Mouse (Mus musculus) embryonic facial prominence, embryonic 12.5 days (tissue): Measurements from ENCODE around the gene Selenon. TPM values are rescaled to one million over a fixed set of nuclear protein-coding genes. Genes with fewer than 3 reads are reported as not detected.

ENCODE experiments used
- ATAC-seq: fragments of 200-750 bp; cut with Nextera tagmentation; 2 replicates; pipeline ENCODE4 v1.8.0; 2017; ENCODE audit not compliant: insufficient number of reproducible peaks, insufficient read depth, low FRiP score, low TSS enrichment
- H3K27ac ChIP-seq: fragments of 300-500 bp; sonication (generic); 2 replicates; pipeline ENCODE4 v1.5.1; 2016; ENCODE audit warnings: mild to moderate bottlenecking
- H3K27me3 ChIP-seq: fragments of 300-500 bp; sonication (generic); 2 replicates; pipeline ENCODE4 v1.6.1; 2016; ENCODE audit warnings: mild to moderate bottlenecking, moderate library complexity
- H3K36me3 ChIP-seq: fragments of 300-500 bp; sonication (generic); 2 replicates; pipeline ENCODE4 v1.6.1; 2016; ENCODE audit warnings: mild to moderate bottlenecking
- H3K4me1 ChIP-seq: fragments of 300-500 bp; sonication (generic); 2 replicates; pipeline ENCODE4 v1.6.1; 2016
- H3K4me2 ChIP-seq: fragments of 300-500 bp; sonication (generic); replicated peaks from 2 replicates; pipeline ENCODE4 v1.6.1; 2016; ENCODE audit warnings: mild to moderate bottlenecking, moderate library complexity
- H3K4me3 ChIP-seq: fragments of 300-500 bp; sonication (generic); 2 replicates; pipeline ENCODE4 v1.5.1; 2016; ENCODE audit warnings: mild to moderate bottlenecking
- H3K9ac ChIP-seq: fragments of 300-500 bp; sonication (generic); 2 replicates; pipeline ENCODE4 v1.6.1; 2016; ENCODE audit warnings: mild to moderate bottlenecking, moderate library complexity
- H3K9me3 ChIP-seq: fragments of 300-500 bp; sonication (generic); 2 replicates; pipeline ENCODE4 v1.6.1; 2016; ENCODE audit warnings: mild to moderate bottlenecking, moderate library complexity
- WGBS: fragments of 180-500 bp; shearing (Covaris S2); methylation state at CpG from one replicate; pipeline ENCODE4 v1.1.7; 2016; 5-methylcytosine and 5-hydroxymethylcytosine counted together
- polyA plus RNA-seq: library from polyadenylated mRNA; unstranded; fragments of >200 nt; fragmentation: Nextera tagmentation; extraction: Ambion mirVana; gene quantifications from 2 replicates; pipeline ENCODE4 v1.2.1, GENCODE M21; 2016

Gene Selenon
- 27.3 and 49.1 TPM in 2 replicates for polyA plus RNA-seq

DNA sequence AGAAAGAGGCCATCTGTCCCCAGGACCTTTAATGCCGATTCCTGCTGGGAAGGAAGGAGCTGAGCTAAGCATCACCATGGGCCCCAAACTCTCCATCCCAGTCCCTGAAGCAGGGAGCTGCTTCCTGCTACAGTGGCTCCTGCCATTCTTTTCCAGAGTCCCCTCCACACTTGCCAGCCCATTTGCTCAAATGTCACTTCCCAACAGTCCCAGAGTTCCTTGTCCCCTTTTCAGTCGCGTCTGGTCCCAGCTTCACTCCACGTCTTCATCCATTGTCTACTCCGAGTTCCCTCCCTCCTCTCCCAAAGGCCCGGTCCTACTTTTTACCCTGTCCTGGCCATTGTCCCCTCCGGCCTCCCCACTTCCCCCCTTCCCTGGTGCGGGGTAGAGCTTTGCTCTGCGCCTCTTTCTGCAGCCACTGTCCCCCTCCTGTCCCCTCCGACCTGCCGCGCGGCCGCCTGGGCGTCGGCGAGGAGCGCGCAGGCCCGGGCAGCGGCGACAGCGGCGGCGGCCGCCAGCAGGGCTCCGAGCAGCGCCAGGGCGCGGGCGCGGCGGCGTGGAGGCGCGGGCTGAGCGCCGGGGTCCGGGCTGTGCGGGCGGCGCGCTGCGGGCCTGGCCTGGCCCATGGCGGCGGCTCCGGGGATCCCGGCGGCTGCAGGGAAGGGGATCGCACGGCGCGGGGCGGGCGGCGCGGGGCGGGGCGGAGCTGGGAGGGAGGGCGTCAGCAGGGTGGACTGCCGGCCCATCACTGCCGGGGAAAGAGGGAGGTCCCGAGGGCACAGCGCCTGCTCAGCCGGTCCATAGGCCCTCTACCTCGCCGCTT, at the start of gene Selenon:
Gene Selenon, minus strand, starts transcription at position 673 of the 823 bp plus-strand sequence.
- peak within 1 kb of the TSS; percentile 63 for H3K4me2 ChIP-seq
- peaks cover 33% of the 10 kb centered on the region for H3K36me3 ChIP-seq
- peak; percentile 61; the same call in 1 of the 2 replicates for ATAC-seq
- H3K4me1 ChIP-seq = peaks cover 14% of the 10 kb centered on the region
- H3K27me3 ChIP-seq = no peaks in the 10 kb centered on the region
- H3K9ac ChIP-seq = peak within 1 kb of the TSS; percentile 91
- H3K27ac ChIP-seq = peak within 1 kb of the TSS; percentile 85
- under 1% methylated on average over 46 of the region's 67 CpGs for WGBS
- H3K4me3 ChIP-seq = peak within 1 kb of the TSS; percentile 76
- peaks cover 8% of the 10 kb centered on the region; the same call in 1 of the 2 replicates for H3K9me3 ChIP-seq

DNA sequence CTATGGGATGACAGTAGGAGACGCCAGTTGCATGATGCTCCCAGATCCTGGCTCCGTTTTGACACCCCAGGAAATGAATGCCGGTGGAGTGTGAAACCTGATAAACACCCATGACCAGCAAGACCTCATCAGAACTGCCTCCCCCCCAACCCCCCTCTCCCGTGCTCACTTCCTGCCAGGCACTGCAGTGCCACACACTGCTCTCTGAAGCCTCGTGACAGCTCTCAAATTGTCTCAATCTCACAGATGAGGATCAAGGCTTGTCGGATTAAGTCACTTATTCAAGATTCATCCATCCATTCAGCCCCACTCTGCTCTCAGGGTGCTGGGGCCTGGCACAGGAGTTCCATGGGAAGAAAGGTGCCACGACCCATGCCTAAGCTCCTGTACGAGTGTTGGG, 49.4 kb upstream of the Selenon start:
- Histone ChIP-seq H3K9me3 (no peaks in the 10 kb centered on the region), H3K4me1 (peaks cover 36% of the 10 kb centered on the region), H3K4me2 (no peak overlapping the region), H3K27me3 (0 out of 2 replicates have a peak, but pooled peaks cover under 1% of the 10 kb centered on the region), H3K36me3 (no peaks in the 10 kb centered on the region), H3K4me3 (no peak overlapping the region), H3K27ac (no peak overlapping the region), H3K9ac (no peak overlapping the region)
- no peak for ATAC-seq
- 29% methylated on average over 8 of the region's 8 CpGs for WGBS

DNA sequence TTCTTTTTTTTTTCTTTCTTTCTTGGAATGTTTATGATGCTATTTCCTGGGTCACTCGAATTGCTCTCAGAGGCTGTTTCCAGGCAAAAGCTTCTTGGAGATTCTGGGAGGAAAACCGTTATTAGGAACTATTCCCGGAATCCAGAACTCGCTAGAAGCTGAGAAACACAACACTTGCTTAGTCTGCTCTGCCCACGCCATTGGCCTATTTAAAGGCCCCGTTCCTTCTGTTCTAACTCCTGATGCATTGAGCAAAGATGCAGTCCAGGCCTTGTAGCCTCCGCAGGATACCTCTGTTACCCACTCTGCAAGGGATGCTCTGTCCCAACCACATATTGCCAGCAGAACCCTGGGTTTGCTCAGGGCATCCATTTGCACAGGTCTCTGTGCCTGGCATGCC, 48.8 kb upstream of the Selenon start:
- no peak overlapping the region for H3K4me2 ChIP-seq
- ATAC-seq = no peak
- no peak overlapping the region for H3K9ac ChIP-seq
- no peaks in the 10 kb centered on the region for H3K9me3 ChIP-seq
- H3K27ac ChIP-seq = no peak overlapping the region
- H3K27me3 ChIP-seq = no peaks in the 10 kb centered on the region
- H3K4me3 ChIP-seq = no peak overlapping the region
- peaks cover 36% of the 10 kb centered on the region for H3K4me1 ChIP-seq
- 61% methylated on average over 7 of the region's 7 CpGs for WGBS
- H3K36me3 ChIP-seq = no peaks in the 10 kb centered on the region

DNA sequence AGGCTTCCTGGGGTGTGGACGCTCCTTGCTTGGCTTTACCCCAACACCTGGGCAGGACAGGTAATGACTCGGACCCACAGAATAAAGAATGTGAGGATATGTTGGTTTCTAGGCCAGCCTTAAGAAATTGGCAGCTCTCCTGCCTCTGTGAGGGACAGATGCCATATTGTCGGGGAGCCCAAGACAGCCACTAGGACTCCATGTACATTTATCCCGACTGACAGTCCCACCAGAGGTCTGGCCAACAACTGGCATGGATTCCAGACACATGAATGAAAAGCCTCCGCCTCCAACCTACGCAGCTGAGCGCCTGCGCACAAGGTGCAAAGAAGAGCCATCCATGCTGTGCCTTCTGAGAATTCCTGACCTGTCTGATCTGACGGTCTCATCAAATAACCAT, 48.1 kb upstream of the Selenon start:
- Histone ChIP-seq H3K27ac (no peak overlapping the region), H3K9ac (no peak overlapping the region), H3K4me2 (no peak overlapping the region), H3K4me1 (peaks cover 36% of the 10 kb centered on the region), H3K4me3 (no peak overlapping the region), H3K36me3 (no peaks in the 10 kb centered on the region), H3K27me3 (no peaks in the 10 kb centered on the region), H3K9me3 (no peaks in the 10 kb centered on the region)
- WGBS = 89% methylated on average over 9 of the region's 9 CpGs
- no peak for ATAC-seq

DNA sequence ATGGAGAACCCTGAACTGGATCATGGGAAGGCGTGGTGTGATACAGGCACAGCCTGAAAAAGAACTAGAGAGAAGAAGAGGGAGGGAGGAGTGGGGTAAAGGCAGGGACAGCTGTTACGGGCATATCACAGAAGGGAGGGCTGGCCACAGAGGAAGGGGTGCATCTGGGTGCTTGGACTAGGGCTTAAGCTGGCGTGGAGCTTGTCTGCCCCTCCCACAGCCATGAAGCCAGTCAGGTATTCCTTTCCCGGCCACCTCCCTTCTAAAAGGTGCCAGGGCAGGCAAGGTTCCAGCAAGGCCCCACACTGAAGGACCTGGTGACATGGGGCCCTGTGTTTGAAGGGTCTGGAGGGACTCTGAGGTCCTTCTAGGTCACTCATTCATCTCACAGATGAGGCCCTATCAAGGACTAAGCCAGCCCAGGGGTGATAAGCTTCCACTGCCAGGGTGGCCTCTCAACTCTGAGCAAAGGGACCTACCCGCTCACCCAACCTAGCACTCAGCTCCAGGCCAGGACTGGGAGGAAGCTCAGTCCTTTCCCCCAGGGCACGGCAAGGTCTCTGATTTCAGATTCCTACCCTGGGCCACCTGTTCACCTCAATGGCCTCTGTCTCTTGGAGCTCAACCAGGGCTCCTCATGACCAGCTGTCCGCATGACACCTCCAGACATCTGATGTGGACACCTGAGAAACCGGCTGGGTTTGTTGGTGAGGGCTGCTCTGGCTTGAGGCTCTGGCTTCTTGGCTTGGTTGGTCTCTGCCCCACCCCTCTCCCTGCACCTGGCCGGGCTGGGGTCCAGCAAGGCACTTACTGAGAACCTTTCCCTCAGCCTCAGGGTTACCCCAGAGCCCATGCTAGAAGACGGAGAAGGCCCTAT, 45.1 kb upstream of the Selenon start:
- no peak for ATAC-seq
- H3K4me1 ChIP-seq = peaks cover 9% of the 10 kb centered on the region
- H3K27ac ChIP-seq = no peak overlapping the region
- no peak overlapping the region for H3K4me2 ChIP-seq
- H3K4me3 ChIP-seq = no peak overlapping the region
- H3K9me3 ChIP-seq = no peaks in the 10 kb centered on the region
- 74% methylated on average over 10 of the region's 10 CpGs for WGBS
- H3K27me3 ChIP-seq = no peaks in the 10 kb centered on the region
- H3K36me3 ChIP-seq = no peaks in the 10 kb centered on the region
- no peak overlapping the region for H3K9ac ChIP-seq

DNA sequence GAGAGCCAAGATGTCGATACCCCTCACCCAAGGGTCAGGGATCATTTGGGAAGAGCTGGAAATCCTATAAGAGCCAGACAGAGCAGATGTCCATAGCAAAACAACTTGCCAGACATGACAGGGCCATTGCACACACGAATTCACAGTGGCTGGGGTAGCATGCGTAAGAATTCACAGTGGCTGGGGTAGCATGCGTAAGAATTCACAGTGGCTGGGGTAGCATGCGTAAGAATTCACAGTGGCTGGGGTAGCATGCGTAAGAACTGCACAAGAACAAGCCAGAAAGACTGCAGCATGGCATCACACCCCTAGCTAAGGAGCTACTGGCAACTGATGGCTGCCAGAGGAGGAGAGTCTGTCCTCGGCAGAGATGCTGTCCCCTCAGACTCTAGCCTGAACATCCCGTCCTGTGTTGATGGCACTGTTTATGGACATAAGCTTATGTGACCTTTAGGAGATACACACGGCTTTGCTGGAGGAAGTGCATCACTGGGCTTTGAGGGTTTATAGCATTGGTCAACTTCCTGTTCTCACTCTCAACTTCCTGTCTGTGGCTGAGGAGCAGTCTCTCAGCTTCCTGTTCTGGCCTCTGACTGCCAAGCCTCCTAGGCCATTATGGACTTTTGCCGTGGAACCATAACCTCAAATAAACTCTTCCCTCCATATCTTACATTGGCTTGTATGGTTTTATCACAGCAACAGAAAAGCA, 42.9 kb upstream of the Selenon start:
- 89% methylated on average over 10 of the region's 10 CpGs for WGBS
- no peak overlapping the region for H3K9ac ChIP-seq
- H3K27me3 ChIP-seq = no peaks in the 10 kb centered on the region
- H3K4me2 ChIP-seq = no peak overlapping the region
- H3K4me1 ChIP-seq = 0 out of 2 replicates have a peak, but pooled peaks cover 3% of the 10 kb centered on the region
- H3K4me3 ChIP-seq = no peak overlapping the region
- H3K27ac ChIP-seq = no peak overlapping the region
- H3K36me3 ChIP-seq = no peaks in the 10 kb centered on the region
- no peak for ATAC-seq
- H3K9me3 ChIP-seq = no peaks in the 10 kb centered on the region

DNA sequence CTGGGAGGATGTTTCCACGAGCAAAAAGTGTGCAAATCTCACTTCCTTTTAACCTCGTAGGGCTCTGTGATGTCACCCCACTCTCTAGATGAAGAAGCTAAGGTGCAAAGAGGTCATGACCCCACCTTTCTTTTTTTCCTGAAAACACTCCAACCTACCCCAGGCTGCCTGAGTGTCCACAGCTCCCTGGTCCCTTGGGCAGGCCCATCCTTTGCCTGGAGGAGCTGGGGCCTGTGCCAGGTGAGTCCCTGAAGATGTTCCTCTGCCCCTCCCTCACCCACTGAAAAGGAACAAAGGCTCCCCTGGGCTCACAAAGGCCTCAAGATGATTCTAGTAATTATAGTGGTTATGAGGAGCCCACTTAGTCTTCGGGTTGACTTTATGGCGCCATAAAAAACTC, 40.5 kb upstream of the Selenon start:
- no peak for ATAC-seq
- Histone ChIP-seq H3K36me3 (no peaks in the 10 kb centered on the region), H3K27me3 (no peaks in the 10 kb centered on the region), H3K9ac (no peak overlapping the region), H3K27ac (no peak overlapping the region), H3K4me1 (0 out of 2 replicates have a peak, but pooled peaks cover 3% of the 10 kb centered on the region), H3K4me3 (no peak overlapping the region), H3K4me2 (no peak overlapping the region), H3K9me3 (no peaks in the 10 kb centered on the region)
- 71% methylated on average over 4 of the region's 4 CpGs for WGBS

DNA sequence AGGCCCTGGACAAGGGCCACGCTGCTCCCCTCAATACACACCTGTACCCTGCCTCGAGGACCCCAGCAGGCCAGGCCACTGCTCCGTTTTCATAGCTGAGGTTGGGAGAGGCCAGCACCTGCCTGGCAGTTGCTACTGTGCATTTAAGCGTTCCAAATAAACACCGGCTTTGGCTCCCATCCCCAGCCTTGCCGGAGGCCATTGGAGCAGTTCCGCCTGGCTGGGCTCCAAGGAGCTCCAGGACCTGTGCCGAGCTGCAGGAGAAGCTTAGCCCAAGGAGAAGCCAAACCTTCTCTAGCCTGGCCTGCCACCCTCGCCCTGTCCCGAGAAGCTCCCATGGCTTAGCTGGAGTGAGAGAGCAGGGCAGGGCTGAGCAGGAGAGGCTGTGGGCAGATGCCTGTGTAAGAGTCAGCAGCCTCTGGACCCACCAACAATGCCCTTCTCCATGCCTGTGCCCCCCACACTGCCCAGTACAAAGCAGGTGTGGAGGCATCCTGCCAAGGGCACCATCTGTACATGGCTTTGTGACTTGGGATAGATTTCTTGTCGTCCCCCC, 39.6 kb upstream of the Selenon start:
- ATAC-seq = peak; percentile 22; the same call in 1 of the 2 replicates
- no peak overlapping the region for H3K27ac ChIP-seq
- WGBS = 49% methylated on average over 11 of the region's 11 CpGs
- H3K9ac ChIP-seq = no peak overlapping the region
- H3K4me2 ChIP-seq = no peak overlapping the region
- no peaks in the 10 kb centered on the region for H3K27me3 ChIP-seq
- H3K4me3 ChIP-seq = no peak overlapping the region
- H3K4me1 ChIP-seq = 0 out of 2 replicates have a peak, but pooled peaks cover 3% of the 10 kb centered on the region
- no peaks in the 10 kb centered on the region for H3K9me3 ChIP-seq
- no peaks in the 10 kb centered on the region for H3K36me3 ChIP-seq

DNA sequence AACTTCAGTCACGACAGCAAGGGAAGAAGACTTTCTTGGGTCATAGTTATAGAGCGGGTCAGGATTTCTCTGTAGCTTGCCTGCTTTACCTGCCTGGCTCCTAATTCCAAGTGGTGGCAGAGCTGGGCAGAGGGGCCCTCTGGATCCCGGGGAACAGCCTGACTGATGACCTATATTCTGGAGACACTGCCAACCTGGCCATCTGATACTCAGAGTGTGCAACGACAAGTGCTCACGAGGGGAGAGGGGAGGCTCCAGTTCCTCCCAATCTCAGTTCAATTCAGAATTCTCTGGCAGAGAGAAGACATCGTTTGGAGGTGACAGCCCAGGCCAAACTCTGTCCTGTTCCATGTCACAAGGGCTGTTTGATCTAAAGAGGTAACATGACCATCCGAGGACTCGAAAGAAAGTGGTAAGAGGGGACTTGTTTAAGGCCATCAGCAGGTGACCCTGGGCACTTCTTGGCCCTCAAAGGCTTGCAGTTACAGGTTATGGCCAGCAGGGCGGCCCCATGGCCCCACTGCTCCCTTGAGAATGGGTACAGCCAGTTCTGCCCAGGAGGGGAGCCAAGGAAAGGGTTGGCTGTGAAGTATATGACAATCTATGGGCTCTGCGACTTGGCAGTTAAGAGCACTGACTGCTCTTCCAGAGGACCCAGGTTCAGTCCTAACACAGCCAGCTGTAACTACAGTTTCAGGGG, 38.4 kb upstream of the Selenon start:
- ATAC-seq = no peak
- Histone ChIP-seq H3K9me3 (no peaks in the 10 kb centered on the region), H3K9ac (no peak overlapping the region), H3K27ac (no peak overlapping the region), H3K27me3 (no peaks in the 10 kb centered on the region), H3K4me3 (no peak overlapping the region), H3K4me1 (0 out of 2 replicates have a peak, but pooled peaks cover 3% of the 10 kb centered on the region), H3K4me2 (no peak overlapping the region), H3K36me3 (no peaks in the 10 kb centered on the region)
- WGBS = 79% methylated on average over 10 of the region's 10 CpGs

DNA sequence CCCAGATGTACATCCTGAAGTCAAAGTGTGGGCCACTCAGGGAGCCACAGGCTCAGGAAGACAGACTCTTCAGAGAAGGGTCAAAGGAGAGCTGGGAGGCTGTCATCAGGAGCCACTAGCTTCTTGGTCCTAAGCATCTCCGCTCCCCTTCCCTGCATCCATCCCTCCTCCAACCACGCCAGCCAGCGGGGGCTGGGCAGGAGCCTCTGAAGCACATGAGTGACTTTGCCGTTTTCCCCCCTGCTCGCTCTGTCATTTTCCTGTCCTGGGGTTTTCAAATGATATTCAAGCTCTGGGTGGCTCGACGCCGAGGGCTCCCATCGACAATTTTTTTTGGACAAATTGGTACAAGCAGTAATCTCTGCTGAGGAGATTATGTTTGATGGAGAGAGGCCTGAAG, 37.8 kb upstream of the Selenon start:
- Histone ChIP-seq H3K36me3 (no peaks in the 10 kb centered on the region), H3K4me3 (no peak overlapping the region), H3K9me3 (no peaks in the 10 kb centered on the region), H3K4me2 (no peak overlapping the region), H3K4me1 (0 out of 2 replicates have a peak, but pooled peaks cover 3% of the 10 kb centered on the region), H3K9ac (no peak overlapping the region), H3K27ac (no peak overlapping the region), H3K27me3 (no peaks in the 10 kb centered on the region)
- ATAC-seq = no peak
- WGBS = 70% methylated on average over 9 of the region's 9 CpGs
